Mouse (Mus musculus) myocyte (in vitro differentiated cells): ENCODE results near the gene Pam.

ENCODE experiments used
- CEBPB ChIP-seq: IDR thresholded peaks from 2 replicates; pipeline ENCODE4 v1.6.1; 2011; ENCODE audit warnings: mild to moderate bottlenecking, moderate library complexity; ENCODE audit not compliant: poor library complexity, insufficient read depth, severe bottlenecking
- MAX ChIP-seq: IDR thresholded peaks from one replicate; pipeline ENCODE4 v1.6.1; 2011; ENCODE audit warnings: low read depth, mild to moderate bottlenecking, control low read depth
- MYOD1 ChIP-seq, 3 experiments: IDR thresholded peaks; one replicate each; pipeline ENCODE4 v1.6.1; 2011; ENCODE audit warnings: control low read depth in 2 of 3, low read depth in 2 of 3, mild to moderate bottlenecking in 2 of 3, moderate library complexity in 1 of 3; ENCODE audit not compliant: insufficient read length in 2 of 3, control insufficient read depth in 1 of 3
- POLR2A ChIP-seq: IDR thresholded peaks from one replicate; pipeline ENCODE4 v1.6.1; 2011; ENCODE audit warnings: low read depth, mild to moderate bottlenecking, control low read depth, moderate library complexity; ENCODE audit not compliant: insufficient read length
- POLR2AphosphoS2 ChIP-seq: IDR thresholded peaks from one replicate; pipeline ENCODE4 v1.6.1; 2011; ENCODE audit warnings: low read depth, control low read depth; ENCODE audit not compliant: insufficient read length
- REST ChIP-seq: IDR thresholded peaks from one replicate; pipeline ENCODE4 v1.6.1; 2011; ENCODE audit warnings: mild to moderate bottlenecking, control low read depth, moderate library complexity; ENCODE audit not compliant: insufficient read depth, insufficient read length
- SRF ChIP-seq: IDR thresholded peaks from one replicate; pipeline ENCODE4 v1.6.1; 2011; ENCODE audit warnings: low read depth; ENCODE audit not compliant: control insufficient read depth, insufficient read length
- USF1 ChIP-seq: IDR thresholded peaks from one replicate; pipeline ENCODE4 v1.6.1; 2011; ENCODE audit warnings: low read depth, mild to moderate bottlenecking, control low read depth, moderate library complexity

- TF ChIP-seq CEBPB: no peak
- TF ChIP-seq POLR2A: no peak
- no peak for TF ChIP-seq MAX
- no peak for TF ChIP-seq SRF
- no peak for TF ChIP-seq USF1
- TF ChIP-seq POLR2AphosphoS2: no peak
- no peak for TF ChIP-seq REST
- TF ChIP-seq MYOD1 (IDR thresholded peaks at IDR 0.05; ENCODE audit: control insufficient read depth in 1 of 3, insufficient read length in 2 of 3, low read depth in 2 of 3): no peak
These were observed 49.4 kb upstream of the Pam start for GRCm38 (mm10) chr1:98144845-98145244.
